Mouse (Mus musculus) ES-E14 (cell line): ENCODE measurements around the gene Gm12166.

Source experiments
- HCFC1 ChIP-seq: IDR thresholded peaks from 2 replicates; pipeline ENCODE4 v1.6.1; 2012; ENCODE audit warnings: low read length, inconsistent platforms, borderline replicate concordance; ENCODE audit not compliant: insufficient read depth
- MAFK ChIP-seq: IDR thresholded peaks from 2 replicates; pipeline ENCODE4 v1.6.1; 2014; ENCODE audit warnings: mild to moderate bottlenecking, low read depth, low read length, inconsistent platforms; ENCODE audit not compliant: insufficient read depth
- ZC3H11A ChIP-seq: IDR thresholded peaks from 2 replicates; pipeline ENCODE4 v1.6.1; 2012; ENCODE audit warnings: low read depth, mild to moderate bottlenecking, inconsistent platforms, low read length, borderline replicate concordance
- ZNF384 ChIP-seq: IDR thresholded peaks from 2 replicates; pipeline ENCODE4 v1.6.1; 2012; ENCODE audit warnings: low read depth, low read length, inconsistent platforms

DNA sequence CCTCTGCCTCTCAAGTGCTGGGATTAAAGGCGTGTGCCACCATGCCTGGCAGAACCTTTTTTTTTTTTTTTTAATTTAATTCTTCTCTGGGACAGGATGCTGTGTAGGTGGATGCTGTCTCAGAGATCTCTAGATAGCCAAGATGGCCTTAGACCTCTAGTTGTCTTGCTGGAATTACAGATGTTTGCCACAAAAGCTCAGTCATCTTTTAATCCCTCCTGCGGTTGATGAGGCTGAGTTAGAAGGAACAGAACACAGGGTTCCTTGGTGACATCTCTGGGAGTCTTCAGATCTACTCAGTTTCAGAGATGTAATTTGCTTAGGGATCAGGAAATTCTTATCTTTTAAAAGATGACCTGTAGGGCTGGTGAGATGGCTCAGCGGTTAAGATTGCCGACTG lies 6.8 kb upstream of the Gm12166 start:
- no peak for TF ChIP-seq MAFK
- TF ChIP-seq ZNF384: no peak
- no peak for TF ChIP-seq ZC3H11A
- TF ChIP-seq HCFC1: no peak
